Mouse (Mus musculus) inflammation-experienced regulatory T-cells, adult 6 months (primary cell): ENCODE data around the gene Selenbp1. TPM values are rescaled to one million over a fixed set of nuclear protein-coding genes. Genes with fewer than 3 reads are reported as not detected.

ENCODE experiments used
- ATAC-seq: one replicate; pipeline ENCODE4 v1.8.0; 2017
- polyA plus RNA-seq, 3 experiments: library from polyadenylated mRNA; unstranded; fragments of 100-300 nt; shearing (Covaris generic); gene quantifications; one replicate each; pipeline ENCODE4 v1.2.1; 2017

Selenbp1 gene
- polyA plus RNA-seq, 3 experiments from 2014 or later, result 0.36 to 2.2 (median 1.5) TPM

DNA sequence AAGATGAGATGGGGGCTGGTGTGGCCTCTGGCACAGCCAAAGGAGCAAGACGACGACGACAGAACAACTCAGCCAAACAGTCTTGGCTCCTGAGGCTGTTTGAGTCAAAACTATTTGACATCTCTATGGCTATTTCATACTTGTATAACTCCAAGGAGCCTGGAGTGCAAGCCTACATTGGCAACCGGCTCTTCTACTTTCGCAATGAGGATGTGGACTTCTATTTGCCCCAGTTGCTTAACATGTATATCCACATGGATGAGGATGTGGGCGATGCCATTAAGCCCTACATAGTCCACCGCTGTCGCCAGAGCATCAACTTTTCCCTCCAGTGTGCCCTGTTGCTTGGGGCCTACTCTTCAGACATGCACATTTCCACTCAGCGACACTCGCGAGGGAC, 51.5 kb downstream of the Selenbp1 start:
- no peak for ATAC-seq

DNA sequence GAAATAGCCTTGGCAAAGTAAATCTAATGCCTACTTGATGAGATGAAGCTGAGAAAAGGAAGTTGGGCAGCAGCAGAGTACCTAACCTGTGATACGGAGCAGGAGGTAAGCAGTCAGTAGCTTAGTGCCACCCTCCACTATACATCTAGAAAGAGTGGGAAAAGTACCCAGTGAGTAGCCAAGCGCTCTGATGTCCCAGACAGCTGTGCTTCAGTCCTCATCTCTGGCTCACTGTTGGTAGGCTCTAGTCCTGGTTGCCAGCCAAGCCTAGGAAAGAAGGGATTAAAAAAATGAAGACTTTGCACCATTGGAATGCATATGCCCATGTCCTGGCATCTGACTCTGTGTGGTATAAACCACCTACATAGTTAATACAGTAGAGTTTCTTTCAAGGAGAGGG, 52.7 kb downstream of the Selenbp1 start:
- ATAC-seq, result no peak

GRCm38 (mm10) chr3:94987578-94987977, 54.7 kb downstream of the Selenbp1 start:
- ATAC-seq, result no peak

GRCm38 (mm10) chr3:94989159-94989761, 56.4 kb downstream of the Selenbp1 start:
- ATAC-seq, result no peak

Other genes with a start within 250 kb of the Selenbp1 start
- not detected for gene Selenbp2, start 239.5 kb upstream of the Selenbp1 start, polyA plus RNA-seq
- under 1 TPM in 1 of 3 experiments, not detected in 2; 0.11 TPM for gene Cgn, start 146.6 kb upstream of the Selenbp1 start, polyA plus RNA-seq
- 10 to 100 TPM in 2 of 3 experiments, 1 to 10 TPM in 1; 9.4 to 20.5 (median 15.2) TPM for gene Pogz, start 95.5 kb upstream of the Selenbp1 start, polyA plus RNA-seq
- gene Psmb4, start 46.1 kb upstream of the Selenbp1 start, polyA plus RNA-seq, result 100 to 1,000 TPM; 120 to 202 (median 164) TPM
- gene Rfx5, start 21.0 kb downstream of the Selenbp1 start, polyA plus RNA-seq, result 10 to 100 TPM in 2 of 3 experiments, 1 to 10 TPM in 1; 9.6 to 14.4 (median 13.8) TPM
- 10 to 100 TPM in 2 of 3 experiments, 1 to 10 TPM in 1; 9.1 to 12.7 (median 10.6) TPM for gene Pi4kb, start 41.7 kb downstream of the Selenbp1 start, polyA plus RNA-seq
- 10 to 100 TPM; 12.2 to 16.5 (median 12.4) TPM for gene Zfp687, start 82.4 kb downstream of the Selenbp1 start, polyA plus RNA-seq
- 100 to 1,000 TPM; 175 to 191 (median 181) TPM for gene Psmd4, start 109.6 kb downstream of the Selenbp1 start, polyA plus RNA-seq
- 10 to 100 TPM; 16.7 to 22.4 (median 17.6) TPM for gene Pip5k1a, start 173.9 kb downstream of the Selenbp1 start, polyA plus RNA-seq
- gene Vps72, start 178.0 kb downstream of the Selenbp1 start, polyA plus RNA-seq, result 10 to 100 TPM; 64.0 to 70.0 (median 66.7) TPM
- 1 to 10 TPM; 1.8 to 2.5 (median 2.1) TPM for gene Tmod4, start 191.4 kb downstream of the Selenbp1 start, polyA plus RNA-seq
- gene Scnm1, start 201.0 kb downstream of the Selenbp1 start, polyA plus RNA-seq, result 100 to 1,000 TPM in 2 of 3 experiments, 10 to 100 TPM in 1; 81.4 to 113 (median 106) TPM
- gene Lysmd1, start 201.0 kb downstream of the Selenbp1 start, polyA plus RNA-seq, result 10 to 100 TPM; 14.6 to 32.0 (median 30.8) TPM
- gene Tnfaip8l2, start 209.3 kb downstream of the Selenbp1 start, polyA plus RNA-seq, result 100 to 1,000 TPM; 180 to 236 (median 220) TPM
- under 1 TPM in 1 of 3 experiments, not detected in 2; 0.16 TPM for gene Sema6c, start 227.4 kb downstream of the Selenbp1 start, polyA plus RNA-seq